Mouse (Mus musculus): ENCODE measurements around the gene Acsbg1.
"Not testable (repeated sequence)": the region's sequence is repeated elsewhere in the genome, so short reads cannot be mapped to it uniquely, and the experiment has no call there.

The Acsbg1 gene

DNA sequence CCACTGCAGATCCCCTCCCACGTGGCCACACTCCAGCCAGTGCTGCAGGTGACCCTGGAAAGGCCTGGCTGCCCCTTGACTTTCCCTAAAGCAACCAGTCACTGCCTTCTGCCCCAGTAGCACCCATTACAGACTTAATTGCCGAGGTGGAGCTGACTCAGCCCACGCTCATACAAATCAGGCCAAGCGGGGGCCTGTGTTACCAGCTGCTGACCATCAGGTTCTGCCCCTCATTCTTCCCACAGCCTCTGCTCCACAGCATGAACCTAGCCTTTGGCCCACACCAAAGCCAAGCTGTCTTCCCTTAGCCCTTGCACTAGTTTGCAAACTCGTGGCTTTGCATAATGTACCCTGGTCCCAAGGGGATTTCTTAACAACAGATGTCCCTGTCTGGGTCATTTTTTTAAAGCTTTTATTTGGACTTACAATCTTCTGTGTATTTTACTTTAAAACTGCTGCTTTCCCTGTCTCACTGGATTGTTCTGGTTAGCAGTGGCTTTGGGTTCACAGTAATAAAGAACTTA lies 57.5 kb downstream of the Acsbg1 start:
- no peak for DNase-seq

DNA sequence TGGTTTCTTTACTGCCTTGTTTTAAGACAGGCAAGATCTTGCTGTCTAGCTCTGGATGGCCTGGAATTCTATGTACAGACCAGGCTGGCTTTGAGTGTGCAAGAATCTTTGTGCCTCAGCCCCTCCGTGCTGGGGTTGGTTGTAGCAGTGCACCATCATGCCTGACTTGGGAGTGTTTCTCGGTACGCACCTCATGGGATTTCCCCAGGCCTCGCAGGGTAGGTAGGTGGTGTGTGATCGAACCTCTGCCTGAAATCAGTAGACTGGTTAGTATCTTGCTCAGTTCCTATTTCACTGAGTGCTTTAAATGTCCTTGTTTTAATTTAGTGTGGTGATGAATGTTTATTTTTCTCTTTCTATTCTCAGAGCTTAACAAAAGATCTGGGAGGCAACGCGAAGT lies 58.8 kb downstream of the Acsbg1 start:
- no peak for DNase-seq

DNA sequence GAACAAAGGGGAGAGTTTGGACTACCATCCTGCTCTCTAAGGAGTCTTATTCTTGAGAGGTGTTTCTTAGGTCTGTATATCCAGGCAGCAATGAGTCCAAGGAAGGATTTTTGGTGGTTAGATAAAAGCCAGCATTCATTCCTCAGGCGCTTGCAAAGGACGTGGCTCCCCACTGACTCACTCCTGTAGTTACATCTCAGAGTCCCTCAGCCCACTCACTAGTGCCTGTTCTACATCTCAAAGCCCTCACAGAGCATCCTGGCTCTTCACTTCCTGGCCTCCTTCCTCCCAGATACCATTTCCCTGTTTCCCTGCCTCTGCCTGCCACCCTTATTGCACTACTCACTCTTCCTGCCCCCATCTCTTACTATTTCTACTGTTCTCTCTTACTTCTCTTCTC lies 59.3 kb downstream of the Acsbg1 start:
- no peak for DNase-seq

DNA sequence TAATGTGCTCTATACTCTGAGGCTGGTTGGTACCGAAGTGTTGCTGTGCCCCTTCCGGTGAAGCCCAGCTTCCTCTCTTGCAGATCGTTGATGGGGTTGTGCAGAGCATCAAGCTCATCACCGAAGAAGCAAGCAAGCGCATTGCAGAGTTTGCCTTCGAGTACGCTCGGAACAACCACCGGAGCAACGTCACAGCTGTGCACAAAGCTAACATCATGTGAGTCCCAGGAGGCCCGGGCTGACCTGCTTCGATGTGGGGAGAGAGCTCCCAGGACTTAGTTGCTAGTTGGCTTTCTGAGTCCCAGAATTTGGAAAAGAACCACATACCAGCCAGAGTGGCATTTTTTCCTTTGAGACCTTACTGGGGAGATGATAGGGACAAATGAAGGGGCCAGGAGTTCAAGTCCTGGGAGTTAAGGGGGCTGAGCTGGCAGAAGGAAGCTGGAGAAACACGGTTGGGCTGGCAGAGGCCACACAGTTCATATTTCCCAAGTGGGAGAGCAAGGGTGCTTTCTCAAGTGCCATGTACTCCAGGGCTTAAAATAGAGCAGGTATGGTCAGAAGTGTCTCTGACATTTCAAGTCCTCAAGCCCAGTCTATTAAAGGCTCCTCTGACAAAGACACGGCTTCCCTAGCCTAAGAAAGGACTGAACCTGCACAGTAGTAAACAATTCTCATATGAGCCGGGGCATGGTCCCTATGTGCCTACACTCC lies 64.8 kb downstream of the Acsbg1 start:
- DNase-seq: no peak

DNA sequence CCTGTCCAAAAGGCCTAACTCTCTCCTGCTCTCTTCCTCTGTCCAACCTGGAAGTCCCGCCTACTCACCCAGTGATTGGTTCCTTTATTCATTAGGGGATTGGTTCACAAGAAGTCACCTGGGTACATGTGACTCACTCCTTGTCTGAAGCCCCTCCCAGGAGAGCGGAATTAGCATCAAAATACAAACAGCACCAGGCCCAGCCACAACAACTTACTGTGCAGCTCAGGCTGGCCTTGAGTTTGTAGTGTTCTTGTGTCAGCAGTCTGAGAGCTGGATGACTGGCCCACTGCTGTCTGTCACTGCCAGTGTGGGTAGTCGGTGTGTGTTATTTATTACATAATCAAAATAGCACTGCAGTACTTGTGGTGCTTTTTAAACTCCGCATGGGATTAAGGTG lies 68.0 kb downstream of the Acsbg1 start:
- DNase-seq: not testable (repeated sequence)

DNA sequence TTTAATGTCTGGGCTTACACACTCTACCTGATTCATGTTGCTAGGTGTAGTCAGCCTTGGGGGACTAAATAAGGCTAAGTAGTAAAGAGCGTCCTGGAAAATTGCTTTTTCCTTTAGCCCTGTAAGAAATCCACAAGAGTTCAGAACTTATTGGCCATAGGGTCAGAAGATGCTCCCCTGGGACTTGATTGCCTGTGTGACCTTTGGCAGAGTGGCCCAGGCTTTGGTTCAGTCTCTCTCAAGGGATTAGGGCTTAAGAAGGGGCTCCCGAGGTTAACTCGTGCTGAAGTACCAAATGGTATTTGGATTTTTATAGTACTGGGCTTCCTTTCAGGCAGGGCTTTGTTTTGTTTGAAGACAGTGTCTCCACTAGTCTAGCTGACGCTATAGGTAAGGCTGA lies 73.8 kb downstream of the Acsbg1 start:
- no peak for DNase-seq

DNA sequence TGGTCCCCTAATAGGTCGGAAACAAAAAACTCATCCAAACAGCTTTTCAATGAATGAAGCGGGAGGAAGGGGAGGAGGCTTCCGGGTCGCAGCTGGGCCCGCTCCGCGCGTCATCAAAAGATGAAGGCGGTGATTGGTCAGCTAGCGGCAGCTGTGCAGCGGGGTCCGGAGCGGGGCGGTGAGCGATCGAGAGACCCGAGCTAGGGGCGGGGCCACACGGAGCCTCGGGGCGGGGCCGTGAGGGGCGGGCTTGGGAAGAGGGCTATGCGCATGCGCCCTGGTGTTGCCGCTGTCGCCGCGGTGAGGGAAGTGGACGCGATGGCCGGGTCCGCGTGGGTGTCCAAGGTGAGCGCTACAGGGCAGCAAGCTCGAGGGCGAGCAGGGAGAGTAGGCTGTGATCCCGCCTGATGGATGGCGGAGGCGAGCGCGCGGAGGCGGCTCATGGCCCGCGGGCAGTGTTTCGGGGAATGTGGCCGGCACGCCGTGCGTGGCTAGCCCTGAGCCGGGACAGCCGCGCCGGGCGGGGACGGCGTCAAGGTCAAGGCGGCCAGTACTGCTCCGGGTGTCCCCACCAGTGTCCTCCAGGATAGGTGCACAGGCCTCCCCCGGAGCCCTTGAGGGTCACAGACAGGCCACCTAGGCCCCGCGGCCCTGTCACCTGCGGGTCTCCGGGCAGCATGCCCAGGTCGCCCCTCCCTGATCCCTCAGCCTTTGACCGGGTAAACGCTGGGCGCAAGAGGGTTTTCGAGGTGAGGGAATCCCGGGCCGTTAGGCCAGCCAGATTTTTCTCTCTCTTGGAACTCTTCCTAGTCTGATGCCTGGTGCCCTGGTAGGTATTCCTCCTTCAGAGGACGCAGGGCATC lies 75.2 kb downstream of the Acsbg1 start, which contains the start of gene Idh3a:
Gene Idh3a, plus strand, starts transcription at position 136 of the 863 bp plus-strand sequence.
- DNase-seq: peak; percentile 99

DNA sequence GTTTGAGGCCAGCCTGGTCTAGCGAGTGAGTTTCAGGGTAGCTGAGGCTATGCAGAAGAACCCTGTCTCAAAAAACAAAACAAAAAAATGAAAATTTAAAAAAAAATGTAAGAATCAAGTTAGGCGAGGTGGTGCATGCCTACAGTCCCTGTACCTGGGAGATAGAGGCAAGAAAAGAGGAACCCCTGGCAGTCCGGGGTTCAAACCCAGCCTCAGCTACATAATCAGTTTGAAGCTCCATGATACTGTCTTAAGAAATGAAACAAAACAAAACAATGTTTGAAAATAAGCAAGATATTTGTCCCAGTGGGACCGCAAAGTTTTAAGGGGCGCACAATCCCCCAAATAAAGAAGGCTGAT lies 75.9 kb downstream of the Acsbg1 start:
- no peak for DNase-seq

DNA sequence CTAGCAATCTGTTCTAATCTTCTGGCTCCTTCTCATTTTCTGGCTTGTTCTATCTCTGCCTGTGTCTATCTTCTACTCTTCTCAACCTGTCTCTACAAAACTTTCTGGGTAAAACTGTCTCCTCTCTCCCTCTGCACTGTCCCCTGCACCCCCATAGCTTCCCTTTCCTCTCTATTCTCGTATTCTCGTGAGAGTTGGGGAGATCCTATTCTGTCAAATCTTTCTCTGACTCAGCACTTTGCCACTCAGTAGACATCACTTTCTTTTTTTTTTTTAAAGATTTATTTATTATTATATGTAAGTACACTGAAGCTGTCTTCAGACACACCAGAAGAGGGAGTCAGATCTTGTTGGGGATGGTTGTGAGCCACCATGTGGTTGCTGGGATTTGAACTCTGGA lies 77.5 kb downstream of the Acsbg1 start:
- not testable (repeated sequence) for DNase-seq

DNA sequence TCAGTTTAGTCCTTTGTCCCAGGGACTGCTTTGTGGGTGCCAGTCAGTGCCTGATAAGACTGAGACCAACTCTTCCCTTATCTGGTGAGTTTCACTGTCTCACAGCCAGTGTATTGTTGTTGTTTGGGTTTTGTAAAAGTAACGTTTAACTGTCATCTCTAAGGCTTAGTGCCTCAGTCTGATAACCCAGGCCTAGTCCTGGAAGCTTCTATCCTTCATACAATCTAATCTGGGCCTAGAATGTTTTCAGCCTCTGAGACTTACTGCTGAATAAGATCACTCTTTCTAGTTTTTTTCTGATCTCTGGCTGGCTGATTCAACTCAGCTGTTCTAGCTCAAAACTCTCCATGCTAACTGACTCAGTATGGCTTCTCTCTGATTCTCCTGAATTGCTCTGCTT lies 78.0 kb downstream of the Acsbg1 start:
- DNase-seq: no peak

DNA sequence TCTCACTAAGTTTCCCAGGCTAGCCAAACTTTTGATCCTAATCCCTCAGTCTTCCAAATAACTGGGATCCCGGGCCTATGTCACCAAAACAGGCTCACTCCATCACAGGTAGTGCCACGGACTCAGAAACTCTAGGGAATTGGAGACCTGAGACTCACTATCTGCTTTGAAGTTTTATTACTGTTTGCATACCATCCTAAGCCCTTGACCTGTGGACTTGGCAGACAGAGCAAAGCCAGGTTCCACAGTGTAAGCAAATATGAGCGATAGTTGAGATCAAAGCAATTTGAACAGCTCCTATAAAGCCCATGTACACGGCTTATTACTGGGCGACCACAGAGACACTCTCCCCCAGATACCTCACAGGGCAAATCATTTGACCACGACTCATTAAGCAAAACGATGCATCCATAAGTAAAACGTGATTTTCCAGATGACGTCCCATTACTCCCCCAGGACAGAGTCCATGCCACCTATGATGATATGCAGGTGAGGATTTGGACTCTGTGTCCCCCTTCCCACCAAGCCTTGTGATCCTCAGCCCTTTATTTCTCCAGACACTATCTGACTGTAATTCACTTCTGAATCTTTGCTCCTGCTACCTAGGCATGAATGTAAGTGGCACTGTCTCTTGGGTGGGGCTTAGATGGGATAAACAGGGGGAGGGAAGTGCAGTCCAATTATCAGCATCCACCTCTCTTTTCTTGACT lies 90.4 kb downstream of the Acsbg1 start:
- DNase-seq: no peak

DNA sequence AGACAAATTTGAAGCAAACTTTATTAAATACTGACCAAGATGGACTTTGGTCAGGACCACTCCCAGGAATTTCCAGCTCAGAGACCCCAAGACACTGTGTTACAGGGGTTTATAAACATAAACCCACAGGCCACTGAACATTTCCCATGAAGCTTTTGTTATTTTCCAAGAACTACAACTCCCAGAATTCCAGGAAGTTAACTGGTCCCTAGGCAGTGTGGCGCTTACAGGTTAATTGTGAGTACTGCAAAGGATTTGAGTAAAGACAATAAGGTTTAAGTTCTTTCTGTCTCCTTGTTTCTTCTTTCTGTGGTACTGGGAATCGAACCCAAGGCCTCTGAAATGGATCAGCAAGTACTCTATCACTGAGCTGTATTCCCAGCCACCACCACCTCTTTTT lies 92.9 kb downstream of the Acsbg1 start:
- DNase-seq: no peak

DNA sequence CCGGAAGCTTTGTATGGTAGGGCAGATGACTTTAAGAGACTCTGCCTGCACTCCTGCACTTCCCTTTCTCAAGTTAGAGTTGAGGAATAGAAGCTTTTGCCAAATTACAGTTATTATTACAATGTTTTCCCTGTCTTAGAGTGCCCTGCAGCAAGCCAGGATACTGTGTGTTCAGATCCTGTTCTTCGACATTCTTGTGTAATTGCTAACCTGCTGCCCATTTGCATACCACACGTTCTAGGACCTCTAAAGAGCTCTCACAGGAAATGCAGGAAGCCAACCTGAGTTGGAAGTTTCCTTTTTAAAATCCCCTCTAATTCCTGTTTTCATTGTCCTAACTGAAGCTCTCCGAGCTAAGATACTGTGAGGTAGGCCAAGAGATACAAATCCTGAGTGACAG lies 94.7 kb downstream of the Acsbg1 start:
- no peak for DNase-seq

DNA sequence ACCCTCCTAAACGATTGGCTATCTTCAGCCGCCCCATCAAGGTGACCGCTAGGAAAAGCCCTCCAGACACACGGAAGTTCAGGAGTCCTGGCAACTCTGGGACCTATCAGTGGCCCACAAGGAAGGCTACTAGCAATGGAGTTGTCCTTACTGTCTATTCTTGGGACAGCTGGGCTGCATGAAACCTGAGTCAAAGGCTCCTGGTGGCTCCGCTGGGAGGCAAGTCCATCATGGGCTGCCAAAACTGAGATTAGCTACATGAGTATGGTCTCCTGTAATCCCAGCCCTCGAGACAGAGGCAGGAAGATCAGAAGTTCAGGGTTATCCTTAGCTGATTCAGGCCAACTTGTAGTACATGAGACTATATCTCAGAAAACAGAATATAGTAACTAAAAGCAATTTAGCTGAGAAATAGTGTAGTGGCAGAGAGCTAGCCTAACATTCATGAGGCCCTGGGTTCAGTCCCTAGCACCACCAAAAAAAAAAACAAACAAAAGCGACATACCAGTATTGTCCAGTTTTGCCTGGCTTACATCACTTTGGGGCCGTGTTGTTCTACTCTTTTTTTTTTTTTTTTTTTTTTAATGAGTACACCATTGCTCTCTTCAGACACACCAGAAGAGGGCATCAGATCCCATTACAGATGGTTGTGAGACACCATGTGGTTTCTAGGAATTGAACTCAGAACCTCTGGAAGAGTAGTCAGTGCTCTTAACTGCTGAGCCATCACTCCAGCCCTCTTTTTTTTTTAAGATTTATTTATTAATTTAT lies 100.7 kb downstream of the Acsbg1 start:
- no peak for DNase-seq

DNA sequence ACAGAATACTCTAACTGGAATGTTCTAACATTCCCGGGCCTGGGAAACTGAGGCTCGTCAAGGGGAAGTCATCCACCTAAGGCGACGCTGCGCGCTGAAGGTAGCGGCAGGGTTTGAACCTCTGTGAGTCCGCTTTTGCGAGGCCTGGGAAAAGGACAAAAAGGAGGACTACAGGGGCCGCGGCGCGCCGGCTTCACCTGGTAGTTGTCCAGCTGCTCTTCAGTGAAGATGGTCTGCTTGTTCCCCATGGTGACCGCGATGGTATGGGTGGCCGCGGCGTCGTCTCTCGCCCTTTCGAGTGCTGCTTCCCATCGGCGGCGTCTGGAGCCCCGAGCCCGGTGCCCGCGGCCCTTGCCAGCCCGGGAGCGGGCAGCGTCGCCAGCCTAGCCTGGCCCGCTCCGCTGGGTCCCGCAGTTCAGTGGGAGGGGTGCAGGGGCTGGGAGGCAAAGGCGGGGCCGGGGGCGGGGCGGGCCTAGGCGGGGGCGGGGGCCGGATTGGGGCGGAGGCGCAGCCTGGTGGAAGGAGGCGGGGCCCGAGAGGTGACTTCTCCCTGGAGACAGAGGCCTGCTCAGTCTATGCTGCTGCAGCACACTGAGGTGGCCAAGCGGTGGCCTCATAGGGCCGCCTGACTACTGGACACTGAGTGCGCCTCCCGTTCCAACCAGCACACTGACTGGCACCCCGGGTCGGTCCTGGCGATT lies 101.7 kb downstream of the Acsbg1 start, which contains the start of gene Cib2:
Gene Cib2, minus strand, starts transcription at position 448 of the 701 bp plus-strand sequence.
- DNase-seq: peak; percentile 75 to 82

DNA sequence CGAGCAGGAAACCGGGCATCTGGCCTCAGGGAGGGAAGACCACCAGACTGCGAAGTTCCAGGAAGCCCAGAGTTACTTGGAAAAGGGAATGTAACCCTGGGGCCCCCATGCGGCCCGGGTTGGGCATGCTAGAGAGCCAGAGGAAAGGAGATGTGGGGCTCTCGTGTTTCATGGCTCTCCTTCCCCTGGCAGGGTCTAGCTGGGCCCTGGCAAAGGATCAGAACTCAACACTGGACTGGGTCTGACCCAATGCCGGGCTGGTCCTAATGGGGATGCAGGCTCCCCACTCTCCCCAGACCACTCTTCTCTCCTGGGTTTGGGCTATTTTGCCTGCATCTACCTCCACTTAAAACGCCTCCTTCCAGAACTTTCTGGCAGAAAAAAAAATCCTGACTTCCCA lies 102.9 kb downstream of the Acsbg1 start:
- no peak for DNase-seq

DNA sequence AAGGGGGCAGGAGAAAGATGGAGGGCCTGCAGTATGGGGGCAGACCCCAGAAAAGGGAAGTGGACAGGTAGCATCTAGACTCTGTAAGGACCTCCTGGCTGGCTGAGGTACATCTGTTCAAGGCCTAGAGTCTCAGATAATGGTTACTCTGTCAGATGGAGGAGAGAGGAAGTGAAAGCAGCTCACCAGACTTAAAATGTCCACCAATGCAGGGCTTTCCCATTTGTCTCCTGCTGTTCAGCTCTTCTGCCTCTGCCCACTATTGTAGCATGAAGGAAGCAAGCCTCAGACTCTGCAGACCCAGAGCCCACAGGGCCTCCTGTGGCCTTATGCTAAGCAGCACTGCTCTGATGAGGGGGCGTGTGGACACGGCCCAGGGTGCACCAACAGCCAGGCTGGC lies 106.6 kb downstream of the Acsbg1 start:
- DNase-seq: no peak
